Mouse (Mus musculus): Measurements from ENCODE around the gene Rgs16.

DNA sequence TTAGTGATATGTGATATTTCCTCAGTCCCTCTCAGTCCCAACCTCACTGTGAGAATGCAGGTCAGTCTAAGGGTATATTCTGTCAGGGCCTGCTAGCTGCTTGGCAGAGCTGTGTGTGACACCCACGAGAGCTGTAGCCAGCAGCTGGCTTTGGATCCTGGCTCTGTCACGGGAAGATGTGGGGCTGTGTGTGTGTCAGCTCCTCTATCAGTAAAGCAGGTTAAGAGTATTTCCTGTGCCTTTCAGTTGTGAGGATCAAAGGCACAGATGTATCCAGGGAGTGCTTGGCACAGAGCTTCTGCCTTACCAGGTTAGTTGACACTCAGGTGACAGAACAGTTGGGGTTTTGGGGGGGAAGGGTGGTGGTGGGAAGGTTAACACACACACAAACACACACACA is 10.3 kb upstream of the Rgs16 start:
- no peak for TF ChIP-seq CTCF (IDR thresholded peaks at IDR 0.05; ENCODE audit: insufficient read depth, low read depth, low read length)
- no peak for TF ChIP-seq POLR2A (IDR thresholded peaks at IDR 0.05; ENCODE audit: insufficient read depth, low read depth, low read length)
